Mouse (Mus musculus): ENCODE data around the gene Aldh1l1. TPM values are rescaled to one million over a fixed set of nuclear protein-coding genes. Genes with fewer than 3 reads are reported as not detected.

Gene Aldh1l1
- polyA plus RNA-seq, 2 experiments: 1.5 to 2.1 TPM

- Histone ChIP-seq H3K4me1 (ENCODE audit: control insufficient read depth, insufficient read depth, low read length) (peaks cover 15% of the 10 kb centered on the region), H3K4me2 (replicated peaks; ENCODE audit: low read depth, low read length, severe bottlenecking) (peak within 1 kb of the TSS; percentile 100), H3K27me3 (ENCODE audit: control insufficient read depth, insufficient read depth, low read length) (peaks cover 23% of the 10 kb centered on the region), H3K9ac (ENCODE audit: low read depth, low read length, severe bottlenecking) (peak within 1 kb of the TSS; percentile 66), H3K27ac (replicated peaks; ENCODE audit: low read depth, low read length) (no peak within 1 kb of the TSS), H3K36me3 (ENCODE audit: control insufficient read depth, insufficient read depth, low read length) (no peaks in the 10 kb centered on the region), H3K9me3 (ENCODE audit: control insufficient read depth, low read length) (no peaks in the 10 kb centered on the region), H3K4me3 (replicated peaks; ENCODE audit: low read length) (peak within 1 kb of the TSS; percentile 64)
- under 1% methylated on average over 48 of the region's 70 CpGs for WGBS
- DNase-seq (ENCODE audit: low spot score) (peak; percentile 38), ATAC-seq (ENCODE audit: low FRiP score, low read depth) (peak; percentile 86)
- TF ChIP-seq POLR2A (IDR thresholded peaks at IDR 0.05; ENCODE audit: borderline replicate concordance, extremely low read depth, insufficient read depth, insufficient read length): no peak
Measured at GRCm38 (mm10) chr6:90462181-90462706, 24.0 kb upstream of the Aldh1l1 start, which contains the start of gene Klf15. Gene Klf15, plus strand, starts transcription at chr6:90462576.

DNA sequence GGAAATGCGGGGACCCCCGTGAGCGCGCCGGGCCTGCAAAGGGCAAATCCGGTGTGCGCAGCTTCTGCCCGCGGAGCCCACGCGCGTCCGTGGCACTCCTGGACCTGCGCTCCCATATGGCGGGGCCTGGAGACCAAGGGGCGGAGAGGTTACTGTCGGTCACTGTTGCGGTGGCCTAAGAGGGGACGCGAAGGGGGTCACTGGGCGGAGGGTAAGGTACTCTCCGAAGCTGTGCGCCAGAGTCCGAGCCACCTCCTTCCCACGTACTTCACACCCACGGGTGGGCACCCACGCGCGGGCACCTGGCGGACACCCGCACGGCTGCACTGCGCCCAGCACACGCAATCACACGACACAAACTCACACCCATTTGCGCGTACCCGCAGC, 23.4 kb upstream of the Aldh1l1 start:
- TF ChIP-seq POLR2A (IDR thresholded peaks at IDR 0.05; ENCODE audit: borderline replicate concordance, extremely low read depth, insufficient read depth, insufficient read length): no peak
- WGBS: 2% methylated on average over 32 of the region's 38 CpGs
- H3K9me3 ChIP-seq (ENCODE audit: control insufficient read depth, low read length): no peaks in the 10 kb centered on the region
- H3K36me3 ChIP-seq (ENCODE audit: control insufficient read depth, insufficient read depth, low read length): no peaks in the 10 kb centered on the region
- ATAC-seq (ENCODE audit: low FRiP score, low read depth) (peak; percentile 16; the same call in 1 of the 2 replicates), DNase-seq (ENCODE audit: low spot score) (no peak)
- H3K9ac ChIP-seq (ENCODE audit: low read depth, low read length, severe bottlenecking): peak overlapping the region; percentile 66
- H3K27ac ChIP-seq (replicated peaks; ENCODE audit: low read depth, low read length): no peak overlapping the region
- H3K27me3 ChIP-seq (ENCODE audit: control insufficient read depth, insufficient read depth, low read length): peaks cover 23% of the 10 kb centered on the region
- H3K4me1 ChIP-seq (ENCODE audit: control insufficient read depth, insufficient read depth, low read length): peaks cover 15% of the 10 kb centered on the region
- H3K4me2 ChIP-seq (replicated peaks; ENCODE audit: low read depth, low read length, severe bottlenecking): peak overlapping the region; percentile 100
- peak overlapping the region; percentile 64 for H3K4me3 ChIP-seq (replicated peaks; ENCODE audit: low read length)

GRCm38 (mm10) chr6:90463228-90463862, 22.9 kb upstream of the Aldh1l1 start:
- Histone ChIP-seq H3K4me2 (replicated peaks; ENCODE audit: low read depth, low read length, severe bottlenecking) (peak overlapping the region; percentile 100), H3K9ac (ENCODE audit: low read depth, low read length, severe bottlenecking) (peak overlapping the region; percentile 66), H3K4me3 (replicated peaks; ENCODE audit: low read length) (peak overlapping the region; percentile 64), H3K9me3 (ENCODE audit: control insufficient read depth, low read length) (no peaks in the 10 kb centered on the region), H3K27ac (replicated peaks; ENCODE audit: low read depth, low read length) (no peak overlapping the region), H3K27me3 (ENCODE audit: control insufficient read depth, insufficient read depth, low read length) (peaks cover 23% of the 10 kb centered on the region), H3K4me1 (ENCODE audit: control insufficient read depth, insufficient read depth, low read length) (peaks cover 15% of the 10 kb centered on the region), H3K36me3 (ENCODE audit: control insufficient read depth, insufficient read depth, low read length) (no peaks in the 10 kb centered on the region)
- 2% methylated on average over 31 of the region's 31 CpGs for WGBS
- DNase-seq (ENCODE audit: low spot score) (peak; percentile 56), ATAC-seq (ENCODE audit: low FRiP score, low read depth) (peak; percentile 66; the same call in 1 of the 2 replicates)
- TF ChIP-seq POLR2A (IDR thresholded peaks at IDR 0.05; ENCODE audit: borderline replicate concordance, extremely low read depth, insufficient read depth, insufficient read length): no peak

DNA sequence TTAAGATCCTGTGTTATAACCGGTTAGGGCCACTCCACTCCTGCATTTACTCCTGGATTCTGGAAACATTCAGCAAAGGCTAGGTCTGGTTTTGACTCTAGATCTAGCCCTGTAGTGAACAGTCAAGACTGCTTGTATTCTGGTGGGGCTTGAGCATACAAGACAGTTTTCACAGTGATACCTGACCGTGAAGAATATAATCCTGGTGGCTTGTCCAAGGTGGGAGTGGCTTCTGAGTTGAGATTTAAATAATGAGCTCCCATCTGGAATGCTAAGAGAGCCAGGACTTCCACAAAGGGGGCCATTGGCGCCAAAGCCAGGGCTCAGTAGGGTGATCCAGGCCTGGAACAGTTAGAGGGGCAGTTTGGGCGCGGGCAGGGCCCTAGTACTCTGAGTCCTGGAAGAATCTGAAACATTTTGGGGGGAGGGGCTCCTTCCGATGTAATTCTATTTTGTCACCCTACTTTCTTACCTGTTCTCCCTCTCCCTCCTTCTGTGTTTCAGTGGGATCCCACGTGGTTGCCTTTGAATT, 22.3 kb upstream of the Aldh1l1 start:
- H3K27ac ChIP-seq (replicated peaks; ENCODE audit: low read depth, low read length): no peak overlapping the region
- peak overlapping the region; percentile 64 for H3K4me3 ChIP-seq (replicated peaks; ENCODE audit: low read length)
- H3K4me1 ChIP-seq (ENCODE audit: control insufficient read depth, insufficient read depth, low read length): peaks cover 15% of the 10 kb centered on the region
- 0 out of 2 replicates have a peak overlapping the region, but pooled peaks have one; percentile 66 for H3K9ac ChIP-seq (ENCODE audit: low read depth, low read length, severe bottlenecking)
- no peak for TF ChIP-seq POLR2A (IDR thresholded peaks at IDR 0.05; ENCODE audit: borderline replicate concordance, extremely low read depth, insufficient read depth, insufficient read length)
- DNase-seq (ENCODE audit: low spot score) (no peak), ATAC-seq (ENCODE audit: low FRiP score, low read depth) (no peak)
- no peaks in the 10 kb centered on the region for H3K36me3 ChIP-seq (ENCODE audit: control insufficient read depth, insufficient read depth, low read length)
- H3K9me3 ChIP-seq (ENCODE audit: control insufficient read depth, low read length): no peaks in the 10 kb centered on the region
- peaks cover 23% of the 10 kb centered on the region for H3K27me3 ChIP-seq (ENCODE audit: control insufficient read depth, insufficient read depth, low read length)
- H3K4me2 ChIP-seq (replicated peaks; ENCODE audit: low read depth, low read length, severe bottlenecking): peak overlapping the region; percentile 100
- 31% methylated on average over 7 of the region's 7 CpGs for WGBS

- no peak for ATAC-seq (ENCODE audit: low FRiP score, low read depth)
- no peak for TF ChIP-seq POLR2A (IDR thresholded peaks at IDR 0.05; ENCODE audit: borderline replicate concordance, extremely low read depth, insufficient read depth, insufficient read length)
- WGBS: 91% methylated on average over 11 of the region's 11 CpGs
- Histone ChIP-seq H3K36me3 (ENCODE audit: control insufficient read depth, insufficient read depth, low read length) (no peaks in the 10 kb centered on the region), H3K27me3 (ENCODE audit: control insufficient read depth, insufficient read depth, low read length) (peaks cover 23% of the 10 kb centered on the region), H3K9ac (ENCODE audit: low read depth, low read length, severe bottlenecking) (no peak overlapping the region), H3K4me3 (replicated peaks; ENCODE audit: low read length) (no peak overlapping the region), H3K9me3 (ENCODE audit: control insufficient read depth, low read length) (no peaks in the 10 kb centered on the region), H3K4me2 (replicated peaks; ENCODE audit: low read depth, low read length, severe bottlenecking) (no peak overlapping the region), H3K27ac (replicated peaks; ENCODE audit: low read depth, low read length) (no peak overlapping the region), H3K4me1 (ENCODE audit: control insufficient read depth, insufficient read depth, low read length) (peaks cover 15% of the 10 kb centered on the region)
- no peak for DNase-seq (ENCODE audit: low spot score)
Measured at GRCm38 (mm10) chr6:90465028-90465640, 21.1 kb upstream of the Aldh1l1 start.
